Mouse (Mus musculus) bone marrow, adult 2 months (tissue): ENCODE results near the gene Tfeb.

Source experiments
- CTCF ChIP-seq: fragments of 200-500 bp; IDR thresholded peaks from 2 replicates; pipeline ENCODE4 v1.5.1; 2011; ENCODE audit warnings: low read length, control low read depth; ENCODE audit not compliant: control insufficient read depth, insufficient read depth
- POLR2A ChIP-seq: fragments of 200-500 bp; IDR thresholded peaks from 2 replicates; pipeline ENCODE4 v1.6.1; 2011; ENCODE audit warnings: low read depth, mild to moderate bottlenecking, control low read depth, low read length, borderline replicate concordance; ENCODE audit not compliant: control insufficient read depth

DNA sequence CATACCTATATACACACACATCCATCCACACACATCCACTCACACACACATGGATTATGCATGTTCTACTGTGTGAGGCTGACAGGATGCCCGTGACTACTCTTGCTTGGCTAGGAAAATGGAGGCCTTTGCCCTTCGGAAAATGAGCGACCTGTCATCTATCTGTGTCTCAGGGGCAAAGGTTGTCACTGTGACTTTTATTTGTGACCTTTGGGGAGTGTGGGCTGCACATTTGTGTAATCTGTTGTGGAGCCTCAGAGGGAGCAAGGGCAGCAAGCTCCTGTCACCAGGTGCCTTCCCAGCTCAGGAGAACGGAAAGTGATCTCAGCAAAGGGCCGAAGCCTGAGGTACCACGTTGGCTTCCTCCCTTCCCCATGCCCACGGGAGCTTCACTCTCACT lies 25.2 kb downstream of the Tfeb start:
- TF ChIP-seq POLR2A (no peak), CTCF (no peak)
